Mouse (Mus musculus) gastrocnemius, postnatal 4 days (tissue): ENCODE data around the gene Zfp618. TPM values are rescaled to one million over a fixed set of nuclear protein-coding genes. Genes with fewer than 3 reads are reported as not detected.

Experiments used
- DNase-seq, 2 experiments: peaks; one replicate each; pipeline ENCODE4 v3.0.0; 2021 to 2022; ENCODE audit warnings: low spot score in 2 of 2, mixed read lengths in 2 of 2
- total RNA-seq, 2 experiments: library from RNA; stranded (reverse); gene quantifications; 2 replicates each; pipeline ENCODE4 v1.2.3; 2021

Gene Zfp618
- total RNA-seq, 2 experiments from 2014 or later = 6.1 to 6.2 TPM

- no peak for DNase-seq
These were observed 96.0 kb downstream of the Zfp618 start for GRCm38 (mm10) chr4:63061411-63061810.

DNA sequence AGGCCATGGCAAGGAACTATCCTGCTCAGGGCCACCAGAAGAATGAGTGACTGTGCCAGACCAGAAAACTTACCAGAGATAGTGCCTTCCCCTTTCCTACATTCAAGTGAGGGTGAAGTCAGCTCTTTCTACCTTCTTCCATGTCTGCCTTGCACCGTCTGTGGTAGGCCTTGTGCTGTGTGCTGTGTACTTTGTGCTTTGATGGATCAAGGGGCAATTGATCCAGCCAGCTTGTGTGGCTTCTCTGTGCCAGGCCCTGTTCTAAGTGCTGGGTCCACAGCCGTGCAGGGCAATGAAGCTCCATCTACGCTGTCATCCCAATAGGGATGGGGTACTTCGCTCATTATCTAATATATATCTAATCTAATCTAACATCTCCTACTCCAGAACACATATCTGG lies 98.0 kb downstream of the Zfp618 start:
- DNase-seq = no peak

DNA sequence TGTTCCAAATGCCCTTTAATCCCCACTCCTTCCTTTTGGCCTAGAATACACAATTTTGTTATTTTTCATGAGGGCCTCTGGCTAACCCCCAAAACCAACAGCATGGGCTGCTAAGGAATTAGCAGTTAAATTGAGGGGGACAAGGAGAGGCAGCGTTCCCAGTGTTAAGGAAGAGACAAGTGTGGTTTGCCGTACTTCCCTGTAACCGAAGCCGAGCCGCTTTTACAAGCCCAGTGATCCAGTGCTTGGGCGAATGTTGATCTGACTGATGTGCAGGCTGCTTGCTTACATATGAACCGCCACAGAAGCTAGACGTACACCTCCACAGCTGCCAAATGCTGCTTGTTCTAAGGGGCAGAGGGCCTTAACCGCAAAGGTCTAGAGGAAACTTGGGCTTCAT lies 99.5 kb downstream of the Zfp618 start:
- peak in 1 of 2 experiments; percentile 7 for DNase-seq

DNA sequence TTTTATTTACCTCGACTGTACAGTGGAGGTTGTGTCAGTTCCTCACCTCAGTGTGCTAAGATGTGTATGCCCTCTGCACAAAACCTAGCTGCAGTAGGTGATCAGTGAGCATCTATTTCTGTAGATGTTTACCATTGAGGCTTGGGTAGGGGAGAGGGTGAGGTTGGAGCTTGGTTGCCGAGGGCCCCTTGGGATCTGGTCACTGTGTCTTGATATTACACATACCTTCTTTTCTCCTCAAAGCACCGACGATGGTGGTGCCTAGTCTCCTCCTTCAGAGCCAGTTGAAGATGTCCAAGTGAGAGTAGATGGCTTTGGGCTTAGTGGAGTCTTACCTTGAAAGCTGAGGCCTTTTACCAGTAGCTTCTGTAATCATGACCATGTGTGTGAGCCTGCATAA lies 101.4 kb downstream of the Zfp618 start:
- no peak for DNase-seq

GRCm38 (mm10) chr4:63067822-63068221 lies 102.4 kb downstream of the Zfp618 start:
- no peak for DNase-seq

- no peak for DNase-seq
These were observed 103.3 kb downstream of the Zfp618 start for GRCm38 (mm10) chr4:63068499-63069175.

- no peak for DNase-seq
These were observed 106.3 kb downstream of the Zfp618 start for GRCm38 (mm10) chr4:63071413-63072260.

- DNase-seq = no peak
These were observed 107.8 kb downstream of the Zfp618 start for GRCm38 (mm10) chr4:63073139-63073538.

- DNase-seq = no peak
These were observed 113.8 kb downstream of the Zfp618 start for GRCm38 (mm10) chr4:63079159-63079558.

DNA sequence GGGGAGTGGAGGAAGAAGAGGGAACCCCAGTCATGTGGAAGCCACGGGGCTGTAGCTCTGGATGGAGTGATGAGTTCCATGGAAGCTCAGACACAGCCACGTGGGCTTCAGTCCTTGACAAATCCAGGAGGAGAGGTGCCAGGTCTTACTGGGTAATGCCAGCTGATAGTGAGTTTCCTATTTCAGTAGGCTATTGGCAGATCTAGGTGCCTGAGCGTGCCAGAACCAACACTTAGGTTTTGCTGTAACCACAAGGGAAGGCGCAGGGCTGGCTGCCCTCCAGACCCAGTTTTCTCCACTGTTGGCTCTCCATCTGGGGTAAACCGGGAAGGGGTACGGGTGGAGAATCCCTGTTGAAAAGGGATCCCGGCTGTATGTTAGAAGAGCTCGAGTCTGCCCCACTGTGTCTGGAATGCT lies 119.1 kb downstream of the Zfp618 start:
- peak in 1 of 2 experiments; percentile 50 for DNase-seq

DNA sequence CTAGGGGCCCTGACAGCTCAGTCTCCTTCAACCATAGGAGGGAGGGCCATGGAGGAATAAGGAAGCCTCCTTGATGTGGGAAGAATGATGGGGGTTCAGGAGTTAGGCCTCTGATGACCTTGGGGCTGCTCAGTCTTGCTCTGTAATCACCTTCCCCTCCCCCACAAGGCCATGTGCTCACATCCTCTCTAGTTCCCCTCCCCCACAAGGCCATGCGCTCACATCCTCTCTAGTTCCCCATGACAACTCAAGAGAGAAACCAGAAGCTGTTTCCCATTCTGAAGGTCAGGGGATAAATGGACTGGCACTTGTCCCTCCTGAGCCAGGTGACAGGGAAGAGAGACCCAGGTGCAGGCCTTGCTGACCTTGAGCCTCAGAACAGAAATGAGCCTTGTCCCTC lies 124.1 kb downstream of the Zfp618 start:
- DNase-seq = no peak

DNA sequence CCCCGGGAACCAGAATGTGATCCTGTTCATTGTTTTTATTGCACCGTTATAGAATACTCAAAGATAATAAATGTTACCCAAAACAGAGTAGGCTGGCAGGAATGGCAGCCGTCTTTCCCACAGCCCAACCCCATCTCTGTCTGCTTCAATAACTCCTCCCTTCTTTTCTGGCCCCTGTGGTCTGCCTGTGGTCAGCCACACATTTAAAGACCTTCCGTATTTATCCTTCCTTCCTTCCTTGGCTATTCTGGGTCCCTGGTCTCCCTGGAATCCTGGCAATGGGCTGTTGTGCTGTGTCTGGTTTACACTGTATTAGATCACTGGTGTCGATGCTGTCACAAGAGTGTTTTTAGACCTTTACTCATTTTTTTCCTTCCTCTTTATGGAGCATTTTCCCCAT lies 125.8 kb downstream of the Zfp618 start:
- no peak for DNase-seq

DNA sequence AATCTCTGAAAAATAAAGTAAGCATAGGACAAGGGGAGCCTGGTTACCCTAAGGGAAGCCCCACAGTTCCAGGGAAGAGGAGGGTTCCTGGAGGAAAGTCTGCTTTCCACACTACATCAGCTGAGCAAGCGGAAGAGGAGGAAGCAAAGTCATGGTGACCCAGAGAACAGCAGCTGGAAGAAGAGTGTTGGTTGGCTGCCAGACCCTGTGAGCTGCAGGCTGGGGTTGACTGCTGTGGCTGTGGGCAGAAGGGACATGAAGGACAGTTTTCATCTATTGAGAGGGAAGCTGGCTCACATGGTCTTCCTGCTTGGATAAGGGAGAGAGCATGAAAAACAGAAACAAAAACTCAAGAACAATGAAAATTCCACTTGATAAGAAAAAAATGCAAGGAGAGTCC lies 132.2 kb downstream of the Zfp618 start:
- peak in 1 of 2 experiments; percentile 38 for DNase-seq

GRCm38 (mm10) chr4:63100478-63100877 lies 135.1 kb downstream of the Zfp618 start:
- no peak for DNase-seq

- DNase-seq = no peak
These were observed 136.7 kb downstream of the Zfp618 start for GRCm38 (mm10) chr4:63102025-63102424.

DNA sequence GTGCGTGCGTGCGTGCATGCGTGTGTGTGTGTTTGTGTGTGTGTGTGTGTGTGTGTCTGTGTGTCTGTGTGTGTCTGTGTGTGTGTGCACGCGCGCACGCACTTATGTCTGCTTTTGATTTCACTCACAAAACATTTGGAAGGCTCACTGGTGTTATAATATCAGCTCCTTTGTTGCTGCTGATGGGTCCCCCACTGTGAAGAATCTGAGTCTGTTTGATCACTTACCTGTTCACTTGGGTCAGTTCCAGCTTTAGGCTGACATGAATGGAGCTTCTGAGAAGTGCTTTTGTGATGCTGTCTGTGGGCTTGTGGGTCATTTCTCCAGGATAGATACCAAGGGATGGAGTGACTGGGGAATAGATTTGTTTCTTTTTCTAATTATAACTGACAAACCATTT lies 140.3 kb downstream of the Zfp618 start:
- DNase-seq = no peak

DNA sequence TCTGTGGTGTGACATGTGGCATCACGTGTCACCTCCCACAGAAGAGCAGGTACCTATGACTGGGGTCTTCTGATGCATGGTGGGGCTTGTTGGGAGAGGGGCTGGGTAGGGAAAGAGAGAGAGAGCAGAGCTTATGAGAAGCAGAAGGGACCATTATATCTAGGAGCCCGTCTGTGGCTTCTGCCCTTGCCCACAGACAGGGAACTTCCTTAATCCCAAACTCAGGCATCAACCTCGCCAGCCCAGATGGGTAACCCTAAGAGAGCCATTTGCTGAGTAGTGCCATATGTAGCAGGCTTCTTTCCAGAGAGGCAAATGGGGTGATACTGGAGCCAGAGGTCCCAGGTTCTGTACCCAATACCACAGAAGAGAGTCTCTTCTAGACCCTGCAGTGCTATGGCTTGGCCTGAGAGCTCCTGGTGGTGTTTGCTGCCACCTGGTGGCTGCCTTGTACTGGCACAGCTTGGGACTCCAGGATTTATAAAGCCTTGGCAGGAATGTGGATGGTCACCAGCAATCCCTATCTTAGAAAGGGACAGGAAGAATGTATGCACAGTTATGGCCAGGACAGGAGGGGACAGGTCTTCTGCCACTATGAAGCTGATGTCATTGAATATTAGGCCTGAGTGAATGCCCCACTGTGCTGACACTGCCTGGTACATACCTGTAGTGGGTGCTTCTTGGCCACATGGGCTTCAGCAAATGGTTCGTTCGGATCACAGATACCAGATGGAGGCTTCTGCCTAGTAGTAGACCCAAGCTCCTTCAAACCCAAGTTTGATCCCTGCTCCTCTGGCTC lies 153.5 kb downstream of the Zfp618 start:
- peak; percentile 63 to 78 for DNase-seq

GRCm38 (mm10) chr4:63124861-63125466 lies 159.6 kb downstream of the Zfp618 start:
- DNase-seq = no peak

- no peak for DNase-seq
These were observed 164.7 kb downstream of the Zfp618 start for GRCm38 (mm10) chr4:63129891-63130624.

DNA sequence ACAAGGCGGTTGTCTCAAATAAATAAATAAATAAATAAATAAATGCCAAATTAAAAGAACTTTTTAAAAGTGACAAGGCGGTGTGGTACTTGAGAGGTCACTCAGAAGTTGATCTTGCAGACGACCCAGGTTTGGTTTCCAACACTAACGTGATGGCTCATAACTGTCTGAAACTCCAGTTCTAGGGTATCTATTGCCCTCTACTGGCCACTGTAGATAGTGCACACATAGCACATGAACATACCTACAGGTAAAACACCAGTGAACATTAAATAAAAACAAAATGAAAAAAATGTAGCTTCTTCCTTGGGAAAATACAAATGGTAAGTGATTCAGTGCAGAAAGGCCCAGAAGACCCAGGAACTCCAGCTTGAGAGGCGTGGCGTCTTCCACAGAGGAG lies 181.9 kb downstream of the Zfp618 start:
- DNase-seq = no peak

GRCm38 (mm10) chr4:63151127-63151526 lies 185.8 kb downstream of the Zfp618 start:
- DNase-seq = no peak
